Mouse (Mus musculus): ENCODE measurements around the gene Lcn2.

GRCm38 (mm10) chr2:32395484-32395945 lies 7.5 kb upstream of the Lcn2 start, which contains the start of gene Ptges2:
- TF ChIP-seq POLR2A (IDR thresholded peaks at IDR 0.05; ENCODE audit: control insufficient read depth, low read depth, low read length): peak; percentile 47
- TF ChIP-seq CTCF (IDR thresholded peaks at IDR 0.05; ENCODE audit: control insufficient read depth, insufficient read depth, insufficient replicate concordance, low read depth, low read length): no peak
